Mouse (Mus musculus): ENCODE results near the gene Kars.

Gene Kars

DNA sequence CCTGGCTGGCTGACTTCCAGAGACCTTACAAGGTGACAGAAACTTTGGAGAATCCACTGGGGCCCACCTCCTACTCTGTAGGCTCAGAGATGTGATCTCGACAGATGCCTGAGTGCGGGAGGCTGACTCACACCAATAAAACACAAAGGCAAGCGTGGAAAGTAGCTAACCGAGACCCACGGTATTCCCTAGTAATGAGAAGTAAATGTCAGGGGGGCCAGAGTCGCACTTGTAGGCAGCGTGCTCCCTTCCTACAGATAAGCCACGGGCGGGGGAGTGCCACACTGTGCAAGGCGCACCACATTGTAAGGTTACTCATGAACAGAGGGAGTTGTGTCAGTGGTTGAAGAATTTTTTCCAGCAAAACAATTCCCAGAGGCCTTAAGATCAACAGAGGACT is 26.6 kb downstream of the Kars start:
- in situ Hi-C loops (cut with MboI, MseI), result no loop called here

DNA sequence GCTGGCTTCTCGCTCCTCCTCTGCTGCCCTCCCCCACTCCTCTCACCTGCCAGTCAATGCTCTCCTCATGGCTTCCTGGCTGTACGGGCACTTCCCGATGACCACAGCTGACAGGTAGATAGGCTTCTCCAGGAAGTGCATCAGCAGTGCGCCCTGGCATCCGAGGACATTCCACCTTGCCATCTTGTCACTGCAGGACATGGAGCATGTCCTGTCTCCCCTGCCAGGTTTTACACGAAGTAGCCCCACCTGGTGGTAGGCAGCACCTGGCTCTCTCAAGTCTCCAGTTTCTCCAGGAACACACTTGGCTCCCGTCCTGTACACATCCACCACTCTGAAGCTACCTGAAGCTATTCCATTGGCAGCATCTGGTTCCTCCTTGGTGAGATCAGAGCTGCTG is 29.0 kb downstream of the Kars start:
- in situ Hi-C loops (cut with MboI, MseI), result no loop called here

DNA sequence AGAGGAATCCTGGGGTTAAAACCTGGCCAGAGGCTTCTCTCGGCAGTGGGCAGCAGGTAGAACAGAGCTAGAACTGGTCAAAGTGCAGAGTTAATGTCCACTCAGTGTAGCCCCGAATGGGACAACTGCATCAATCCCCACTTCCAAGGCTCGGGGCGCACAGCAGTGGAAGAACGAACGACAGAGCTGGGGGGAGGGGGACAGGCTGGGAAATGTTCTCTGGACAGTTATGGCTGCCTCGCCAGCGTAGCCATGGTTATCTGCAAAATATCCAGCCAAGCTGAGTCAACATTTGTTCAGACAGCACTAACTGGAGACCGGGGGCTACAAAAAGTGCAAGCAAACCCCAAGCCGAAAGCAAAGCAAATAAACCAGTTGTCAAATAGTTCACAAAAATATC is 33.0 kb downstream of the Kars start:
- in situ Hi-C loops (cut with MboI, MseI), result no loop called here

DNA sequence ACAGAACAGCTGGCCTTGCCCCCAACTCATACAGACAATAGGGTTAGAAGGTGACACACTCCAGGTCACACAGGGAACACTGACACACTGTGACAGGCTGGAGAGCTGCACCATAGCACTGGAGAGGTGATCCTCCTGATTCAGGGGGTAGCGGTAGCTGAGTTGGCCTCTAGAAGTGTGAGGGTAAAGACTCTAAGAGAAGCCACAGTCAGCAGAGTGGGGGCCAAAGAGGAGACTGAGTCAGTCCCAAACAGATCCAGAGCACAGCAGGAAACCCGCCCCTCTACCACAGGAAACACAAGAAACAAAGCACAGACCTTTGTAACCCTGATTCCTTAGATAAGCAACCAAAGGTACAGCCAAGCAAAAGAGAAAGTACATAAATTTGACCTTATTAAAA is 34.8 kb downstream of the Kars start:
- in situ Hi-C loops (cut with MboI, MseI), result no loop called here

DNA sequence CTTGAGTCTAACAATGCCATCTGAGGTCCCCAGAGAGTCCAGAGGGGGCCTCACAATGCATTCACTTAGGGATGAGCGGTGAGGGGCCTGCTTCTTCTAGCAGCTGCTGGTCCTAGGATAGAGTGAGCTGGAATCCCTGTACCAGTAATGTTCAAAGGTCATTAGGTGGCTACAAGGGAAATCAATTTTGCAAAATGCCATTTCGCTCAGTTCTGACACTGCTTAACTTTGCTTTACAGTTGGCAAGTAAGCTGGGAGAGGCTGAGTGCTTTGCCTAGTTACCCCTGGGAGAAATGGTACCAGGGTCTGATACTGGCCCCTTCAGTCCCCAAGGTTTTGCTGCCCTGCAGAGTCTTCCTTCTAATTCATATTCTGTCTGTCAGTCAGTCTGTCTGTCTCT is 35.4 kb downstream of the Kars start:
- in situ Hi-C loops (cut with MboI, MseI), result no loop called here

- in situ Hi-C loops (cut with MboI, MseI), result no loop called here
Measured at GRCm38 (mm10) chr8:111974138-111974537, 37.0 kb downstream of the Kars start.

- in situ Hi-C loops (cut with MboI, MseI), result no loop called here
Measured at GRCm38 (mm10) chr8:111968991-111969390, 42.1 kb downstream of the Kars start.

GRCm38 (mm10) chr8:111968541-111968940 is 42.6 kb downstream of the Kars start:
- in situ Hi-C loops (cut with MboI, MseI), result no loop called here

DNA sequence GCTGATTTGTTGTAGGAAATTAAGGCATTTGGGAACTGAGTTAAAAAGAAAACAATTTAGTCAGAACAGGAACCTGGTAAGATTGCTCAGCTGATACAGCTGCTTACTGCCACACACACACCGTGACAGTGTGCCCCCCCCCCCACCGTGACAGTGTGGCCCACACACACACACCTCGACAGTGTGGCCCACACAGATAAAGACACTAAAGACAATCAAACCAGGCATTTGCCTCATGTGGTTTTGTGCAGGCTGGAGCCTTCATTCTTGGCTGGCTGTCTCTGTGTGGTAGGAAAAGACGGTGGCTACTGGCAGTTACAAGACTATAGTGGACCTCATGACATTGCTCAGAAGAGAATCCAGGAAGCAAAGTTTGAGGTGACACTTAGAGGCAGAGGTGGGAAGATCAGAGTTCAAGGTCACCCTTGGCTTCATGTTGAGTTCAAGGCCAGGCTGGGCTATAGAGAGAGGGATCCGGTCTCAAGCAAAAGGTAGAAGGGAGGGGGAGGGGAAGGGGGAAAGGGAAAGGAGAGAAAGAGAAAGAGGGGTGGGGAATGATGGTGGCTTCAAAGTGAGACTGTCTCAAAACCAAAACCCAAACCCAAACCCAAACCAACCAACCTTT is 43.8 kb downstream of the Kars start:
- in situ Hi-C loops (cut with MboI, MseI), result no loop called here

DNA sequence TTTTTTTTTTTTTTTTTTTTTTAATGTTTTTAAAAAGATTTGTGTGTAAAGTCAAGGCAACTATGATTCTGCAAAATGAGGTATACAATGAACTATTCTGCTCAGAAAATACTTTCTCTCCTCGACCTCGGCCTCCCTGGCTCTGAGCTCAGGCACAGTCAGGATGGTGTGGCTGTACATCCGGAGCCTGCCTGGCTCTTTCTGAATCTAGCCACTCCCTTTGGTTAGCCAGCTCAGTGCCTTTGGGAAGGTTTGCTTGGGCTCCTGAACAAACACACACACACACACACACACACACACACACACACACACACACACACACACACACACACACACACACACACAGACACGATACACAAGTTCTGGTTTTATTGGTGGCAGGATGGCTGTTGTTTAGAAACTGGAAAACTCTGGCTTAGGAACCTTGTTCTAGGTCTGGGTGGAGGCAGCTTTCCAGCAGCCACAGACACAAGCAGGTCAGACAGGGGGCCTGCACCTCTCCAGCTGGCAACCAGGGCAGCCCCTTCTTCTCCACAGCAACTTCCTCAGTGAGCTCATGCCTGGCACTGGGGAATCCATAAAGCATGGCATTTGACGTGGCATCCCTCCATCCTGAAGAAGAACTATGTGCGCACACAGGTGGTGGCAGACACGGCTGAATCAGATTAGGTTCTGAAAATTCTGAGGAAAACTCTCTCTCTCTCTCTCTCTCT is 46.1 kb downstream of the Kars start:
- in situ Hi-C loops (cut with MboI, MseI), result no loop called here

DNA sequence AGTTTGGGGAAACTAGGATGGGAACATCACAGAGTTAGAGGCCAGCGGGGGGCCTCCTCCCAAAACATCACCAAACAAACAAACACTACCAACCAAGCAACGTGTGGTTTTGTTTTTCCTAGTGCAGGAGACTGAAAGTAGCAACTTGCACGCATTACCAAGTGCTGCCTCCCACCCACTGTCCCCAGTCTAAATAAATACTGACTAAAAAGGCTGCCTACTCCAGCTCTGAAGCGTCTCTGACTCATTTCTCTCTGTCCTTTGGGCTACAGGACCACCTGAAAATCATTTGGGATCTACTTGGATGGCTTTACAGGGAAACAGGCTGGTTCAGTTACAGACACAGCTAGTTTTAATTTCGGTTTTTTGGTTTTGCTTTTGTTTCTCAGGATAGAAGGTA is 46.8 kb downstream of the Kars start:
- in situ Hi-C loops (cut with MboI, MseI), result no loop called here

DNA sequence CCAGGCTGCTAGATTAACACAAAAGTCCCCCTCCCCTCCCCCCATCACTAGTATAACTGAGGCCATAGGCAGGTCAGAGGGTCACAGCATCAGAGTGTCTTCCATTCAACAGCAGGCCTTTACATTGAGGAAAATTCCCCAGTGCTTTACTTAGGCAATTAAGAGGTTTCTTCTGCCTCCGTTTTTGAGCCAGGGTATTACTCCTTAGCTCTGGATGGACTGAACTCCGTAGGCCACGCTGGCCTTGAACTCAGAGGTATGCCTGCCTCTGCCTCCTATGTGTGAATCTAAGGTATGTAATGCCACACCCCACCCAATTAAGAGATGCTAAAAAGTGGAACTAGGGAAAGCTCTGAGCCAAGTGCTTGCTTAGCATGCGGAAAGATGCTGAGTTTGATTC is 47.6 kb downstream of the Kars start:
- in situ Hi-C loops (cut with MboI, MseI), result no loop called here

DNA sequence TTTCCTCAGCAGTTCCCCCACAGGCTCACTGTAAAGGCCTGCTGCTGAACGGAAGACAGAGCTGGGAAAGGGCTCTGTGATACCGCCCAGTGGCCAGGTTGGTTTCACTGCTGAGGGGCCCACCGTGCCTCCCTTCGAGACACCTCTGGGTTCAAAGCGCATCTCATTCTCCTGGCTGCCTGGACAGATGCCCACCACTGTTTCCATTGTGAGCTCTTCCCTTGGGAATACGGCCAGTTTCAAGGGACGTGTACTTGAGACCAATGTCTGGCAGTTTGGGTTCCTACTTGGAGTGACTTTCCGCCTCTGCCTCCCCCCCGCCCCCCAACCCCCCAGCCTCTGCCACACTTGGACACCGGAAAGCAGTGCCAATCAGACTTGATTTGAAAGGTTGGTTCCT is 48.0 kb downstream of the Kars start:
- in situ Hi-C loops (cut with MboI, MseI), result no loop called here

- in situ Hi-C loops (cut with MboI, MseI), result no loop called here
Measured at GRCm38 (mm10) chr8:111962589-111962988, 48.5 kb downstream of the Kars start.

DNA sequence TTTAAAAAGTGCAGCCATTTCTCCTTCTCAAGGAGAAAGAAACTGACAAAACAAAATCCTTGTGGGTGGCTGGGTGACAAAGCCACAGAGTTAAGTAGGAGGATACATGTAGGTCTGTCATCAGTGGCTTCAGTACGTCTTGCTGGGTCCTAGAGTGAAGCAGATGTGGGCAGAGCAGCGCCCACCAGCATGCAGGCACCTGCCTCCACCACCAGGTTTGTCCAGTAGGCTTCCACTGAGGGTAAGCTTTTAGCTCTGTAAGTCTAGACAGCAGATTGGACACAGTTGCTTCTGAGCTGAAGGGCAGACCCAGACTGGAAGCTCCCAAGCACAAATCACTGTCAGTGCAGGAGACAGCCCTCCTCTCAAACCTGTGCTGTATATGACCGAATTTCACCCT is 49.8 kb downstream of the Kars start:
- in situ Hi-C loops (cut with MboI, MseI), result no loop called here

DNA sequence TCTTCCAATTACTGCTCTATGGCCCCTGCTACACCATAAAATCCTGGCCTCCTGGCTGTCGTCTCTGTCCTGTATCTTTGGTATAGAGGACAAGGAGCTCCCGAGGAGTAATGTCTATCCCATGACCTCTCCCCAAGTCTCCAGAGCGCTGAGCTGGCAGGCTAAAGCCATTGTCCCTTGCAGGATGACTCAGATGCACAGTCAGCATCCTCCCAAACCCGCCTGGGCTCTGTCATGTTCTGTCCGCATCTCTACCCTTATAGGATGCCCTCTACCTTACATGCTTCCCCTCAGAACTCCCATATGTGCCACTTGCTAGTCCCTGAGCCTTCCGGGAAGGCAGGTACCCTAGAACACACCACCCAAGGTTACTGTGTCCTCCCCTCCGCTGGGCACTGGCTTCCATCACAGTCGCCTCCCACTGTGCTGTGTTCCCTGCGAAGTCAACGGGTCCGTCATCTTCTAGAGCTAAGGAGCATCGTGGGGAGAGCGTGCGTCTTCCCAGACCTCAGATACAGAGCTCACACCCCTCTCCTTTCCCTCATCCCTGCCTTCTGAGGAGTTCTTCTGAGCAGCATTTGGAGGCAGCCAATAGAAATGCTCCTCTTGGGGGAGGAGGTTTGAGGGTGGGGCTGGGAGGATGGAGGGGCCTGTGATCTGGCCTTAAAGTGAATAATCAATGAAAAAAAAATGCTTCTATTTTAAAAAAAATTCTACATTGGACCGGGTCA is 50.4 kb downstream of the Kars start:
- in situ Hi-C loops (cut with MboI, MseI), result no loop called here

DNA sequence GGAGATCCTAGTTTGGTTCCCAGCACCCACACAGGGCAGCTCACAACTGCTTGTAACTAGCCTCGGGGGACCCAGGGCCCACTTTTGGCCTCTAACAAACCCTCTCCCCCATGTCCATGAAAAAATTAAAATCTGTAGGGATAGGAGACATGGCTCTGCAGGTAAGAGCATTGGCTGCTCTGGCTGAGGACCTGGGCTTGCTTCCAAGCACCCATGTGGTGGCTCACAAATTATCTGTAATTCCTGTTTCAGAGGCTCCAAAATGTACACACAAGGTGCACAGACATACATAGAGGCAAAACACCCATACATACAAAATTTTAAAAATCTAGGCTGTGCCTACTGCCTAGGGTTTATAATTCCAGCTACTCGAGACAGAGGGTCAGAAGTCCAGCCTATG is 53.9 kb downstream of the Kars start:
- in situ Hi-C loops (cut with MboI, MseI), result no loop called here

DNA sequence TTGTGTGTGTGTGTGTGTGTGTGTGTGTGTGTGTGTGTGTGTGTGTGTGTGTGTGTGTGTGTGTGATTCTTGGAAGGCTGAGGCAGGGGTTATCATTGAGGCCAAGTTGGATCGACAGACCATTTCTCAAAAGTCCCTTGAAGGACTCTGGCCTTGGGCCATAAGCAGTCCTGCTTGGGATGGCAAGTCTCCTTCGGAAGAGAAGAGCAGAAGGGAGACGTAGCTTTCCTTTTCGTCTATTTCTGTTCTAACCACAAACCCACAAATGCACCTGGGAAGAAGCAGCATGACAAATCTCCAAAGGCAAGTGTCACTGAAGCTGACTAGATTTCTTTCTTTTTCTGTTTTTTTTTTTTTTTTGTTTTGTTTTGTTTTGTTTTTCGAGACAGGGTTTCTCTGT is 55.2 kb downstream of the Kars start:
- in situ Hi-C loops (cut with MboI, MseI), result no loop called here

- in situ Hi-C loops (cut with MboI, MseI), result no loop called here
Measured at GRCm38 (mm10) chr8:111954844-111955594, 56.1 kb downstream of the Kars start.

GRCm38 (mm10) chr8:111951936-111952335 is 59.2 kb downstream of the Kars start:
- in situ Hi-C loops (cut with MboI, MseI), result no loop called here

DNA sequence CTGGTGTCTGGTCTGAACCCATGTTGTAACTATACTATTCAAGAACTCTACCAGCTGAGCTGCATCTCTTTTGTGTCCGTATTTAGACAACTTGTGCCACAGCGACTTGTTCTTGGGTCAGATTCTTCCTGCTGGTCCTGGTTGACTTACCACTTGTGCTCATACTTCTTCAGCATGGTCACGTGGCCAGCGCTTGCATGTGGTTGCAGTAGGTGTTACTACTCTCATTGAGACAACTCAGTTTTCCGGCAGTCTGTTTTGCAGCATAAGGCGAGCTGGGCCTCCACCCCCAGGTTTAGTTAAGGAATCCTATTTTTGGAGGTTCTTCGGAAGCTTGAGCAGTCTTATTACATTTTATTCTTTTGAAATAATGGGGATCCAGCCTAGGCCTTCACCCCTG is 59.8 kb downstream of the Kars start:
- in situ Hi-C loops (cut with MboI, MseI), result no loop called here

DNA sequence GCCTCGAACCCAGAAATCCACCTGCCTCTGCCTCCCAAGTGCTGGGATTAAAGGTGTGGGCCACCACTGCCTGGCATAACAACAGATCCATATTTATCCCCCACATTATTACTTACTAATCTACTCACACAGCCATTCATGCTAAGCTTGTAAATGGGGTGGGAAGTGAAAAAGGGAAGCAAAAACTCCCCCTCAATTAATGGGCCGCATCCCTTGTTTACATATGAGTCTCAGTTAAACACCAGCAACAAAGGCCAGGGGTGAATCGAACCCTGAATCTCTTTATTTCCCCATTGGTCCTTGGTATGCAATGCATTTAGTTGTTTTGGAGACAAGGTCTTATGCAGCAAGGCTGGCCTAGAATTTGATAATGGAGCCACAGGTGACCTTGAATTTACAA is 60.3 kb downstream of the Kars start:
- in situ Hi-C loops (cut with MboI, MseI), result no loop called here
